Mouse (Mus musculus): ENCODE results near the gene Tcp11l2. TPM values are rescaled to one million over a fixed set of nuclear protein-coding genes. Genes with fewer than 3 reads are reported as not detected.
A peak's percentile ranks its signal among the peaks of the same experiment; 100 is the strongest.

The Tcp11l2 gene
- polyA plus RNA-seq, 1 experiment from 2014 or later = 9.8 TPM

- ATAC-seq (replicated peaks; ENCODE audit: low FRiP score, low TSS enrichment, low read depth) (peak; percentile 86), DNase-seq (ENCODE audit: low spot score) (peak; percentile 83)
- WGBS = under 1% methylated on average over 41 of the region's 64 CpGs
- Histone ChIP-seq H3K36me3 (ENCODE audit: control insufficient read depth, insufficient read depth, low read length) (peaks cover 7% of the 10 kb centered on the region), H3K27ac (ENCODE audit: low read depth) (peak within 1 kb of the TSS; percentile 81), H3K9ac (ENCODE audit: low read length) (peak within 1 kb of the TSS; percentile 90), H3K9me3 (ENCODE audit: control insufficient read depth, low read length) (no peaks in the 10 kb centered on the region), H3K27me3 (replicated peaks; ENCODE audit: control insufficient read depth, insufficient read depth, low read length) (no peaks in the 10 kb centered on the region), H3K4me3 (ENCODE audit: low read depth, low read length) (peak within 1 kb of the TSS; percentile 90), H3K4me1 (replicated peaks; ENCODE audit: control insufficient read depth, insufficient read depth, low read length) (peaks cover 23% of the 10 kb centered on the region), H3K4me2 (ENCODE audit: low read length) (peak within 1 kb of the TSS; percentile 67)
Observed at GRCm38 (mm10) chr10:84533912-84534671, 42.3 kb upstream of the Tcp11l2 start, which contains the start of gene Ckap4. Gene Ckap4, minus strand, starts transcription at chr10:84534062.

DNA sequence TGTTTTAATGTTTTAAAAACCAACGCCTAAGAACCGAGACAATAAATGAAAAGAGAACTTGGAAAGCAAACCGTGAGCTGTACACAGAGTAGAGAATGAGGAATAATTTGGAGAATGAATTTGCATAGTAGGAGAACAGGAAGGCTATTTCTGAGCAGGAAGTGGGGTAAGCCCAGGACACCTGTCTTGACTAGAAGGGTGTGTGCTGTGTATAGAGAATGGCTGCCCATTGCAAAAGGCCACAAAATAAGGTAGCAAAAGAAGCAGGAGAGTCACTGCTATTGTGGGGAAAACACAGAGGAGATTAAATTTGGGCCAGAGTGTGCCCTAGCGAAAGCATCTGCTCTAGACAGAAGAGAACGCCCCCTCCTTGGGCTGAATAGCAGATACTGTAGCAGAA lies 41.0 kb upstream of the Tcp11l2 start:
- Histone ChIP-seq H3K4me2 (ENCODE audit: low read length) (no peak overlapping the region), H3K4me1 (replicated peaks; ENCODE audit: control insufficient read depth, insufficient read depth, low read length) (peaks cover 20% of the 10 kb centered on the region), H3K36me3 (ENCODE audit: control insufficient read depth, insufficient read depth, low read length) (peaks cover 7% of the 10 kb centered on the region), H3K9me3 (ENCODE audit: control insufficient read depth, low read length) (no peaks in the 10 kb centered on the region), H3K27ac (ENCODE audit: low read depth) (no peak overlapping the region), H3K4me3 (ENCODE audit: low read depth, low read length) (no peak overlapping the region), H3K9ac (ENCODE audit: low read length) (no peak overlapping the region), H3K27me3 (replicated peaks; ENCODE audit: control insufficient read depth, insufficient read depth, low read length) (no peaks in the 10 kb centered on the region)
- no peak for DNase-seq (ENCODE audit: low spot score)
- 90% methylated on average over 5 of the region's 5 CpGs for WGBS
- no peak for ATAC-seq (replicated peaks; ENCODE audit: low FRiP score, low TSS enrichment, low read depth)

DNA sequence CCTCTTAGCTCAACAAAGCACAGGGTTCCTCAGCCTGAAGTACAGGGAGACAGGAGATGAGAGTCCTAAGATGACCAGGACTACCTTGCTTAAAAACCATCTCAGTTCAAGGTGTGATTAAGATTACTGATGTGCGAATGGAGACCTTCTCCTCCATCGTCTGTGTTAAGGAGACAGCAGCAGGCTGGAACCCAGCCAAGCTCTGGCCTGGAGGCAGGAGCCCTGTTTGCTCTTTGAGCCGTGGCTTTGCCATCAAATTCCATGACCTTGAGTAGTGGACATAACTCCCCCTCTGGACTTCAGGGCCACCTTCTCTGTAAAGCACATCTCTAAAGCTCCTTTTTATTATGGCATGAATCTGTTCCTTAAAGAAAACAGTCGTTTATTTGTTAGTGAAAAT lies 40.6 kb upstream of the Tcp11l2 start:
- WGBS = 41% methylated on average over 4 of the region's 4 CpGs
- H3K4me2 ChIP-seq (ENCODE audit: low read length) = no peak overlapping the region
- peaks cover 6% of the 10 kb centered on the region for H3K36me3 ChIP-seq (ENCODE audit: control insufficient read depth, insufficient read depth, low read length)
- no peak overlapping the region for H3K4me3 ChIP-seq (ENCODE audit: low read depth, low read length)
- H3K27ac ChIP-seq (ENCODE audit: low read depth) = no peak overlapping the region
- no peaks in the 10 kb centered on the region for H3K9me3 ChIP-seq (ENCODE audit: control insufficient read depth, low read length)
- H3K4me1 ChIP-seq (replicated peaks; ENCODE audit: control insufficient read depth, insufficient read depth, low read length) = peaks cover 18% of the 10 kb centered on the region
- no peak for ATAC-seq (replicated peaks; ENCODE audit: low FRiP score, low TSS enrichment, low read depth)
- H3K27me3 ChIP-seq (replicated peaks; ENCODE audit: control insufficient read depth, insufficient read depth, low read length) = no peaks in the 10 kb centered on the region
- no peak for DNase-seq (ENCODE audit: low spot score)
- no peak overlapping the region for H3K9ac ChIP-seq (ENCODE audit: low read length)

DNA sequence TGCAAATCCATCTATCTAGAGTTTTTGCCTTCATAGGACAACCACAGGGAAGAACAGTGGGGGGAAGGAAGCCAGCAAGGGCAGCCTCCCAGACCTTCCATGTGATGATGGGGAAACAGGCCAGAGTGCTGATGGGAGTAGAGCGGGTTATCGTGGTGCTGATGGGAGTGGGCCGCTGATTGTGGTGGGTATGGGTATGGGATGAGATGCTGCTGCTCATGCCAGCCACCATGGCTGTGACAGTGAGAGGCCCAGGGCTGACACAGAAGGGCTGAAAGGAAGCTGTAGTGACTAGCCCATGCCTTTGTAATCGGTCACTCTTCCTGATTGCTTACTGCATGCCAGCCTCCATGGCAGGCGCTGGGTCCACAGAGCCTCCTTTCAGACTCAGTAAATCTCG lies 36.8 kb upstream of the Tcp11l2 start:
- ATAC-seq (replicated peaks; ENCODE audit: low FRiP score, low TSS enrichment, low read depth) (no peak), DNase-seq (ENCODE audit: low spot score) (no peak)
- no peaks in the 10 kb centered on the region for H3K36me3 ChIP-seq (ENCODE audit: control insufficient read depth, insufficient read depth, low read length)
- 91% methylated on average over 6 of the region's 6 CpGs for WGBS
- 0 out of 2 replicates have a peak, but pooled peaks cover 5% of the 10 kb centered on the region for H3K4me1 ChIP-seq (replicated peaks; ENCODE audit: control insufficient read depth, insufficient read depth, low read length)
- H3K9me3 ChIP-seq (ENCODE audit: control insufficient read depth, low read length) = no peaks in the 10 kb centered on the region
- no peak overlapping the region for H3K9ac ChIP-seq (ENCODE audit: low read length)
- H3K4me3 ChIP-seq (ENCODE audit: low read depth, low read length) = no peak overlapping the region
- H3K27me3 ChIP-seq (replicated peaks; ENCODE audit: control insufficient read depth, insufficient read depth, low read length) = no peaks in the 10 kb centered on the region
- no peak overlapping the region for H3K27ac ChIP-seq (ENCODE audit: low read depth)
- H3K4me2 ChIP-seq (ENCODE audit: low read length) = no peak overlapping the region

DNA sequence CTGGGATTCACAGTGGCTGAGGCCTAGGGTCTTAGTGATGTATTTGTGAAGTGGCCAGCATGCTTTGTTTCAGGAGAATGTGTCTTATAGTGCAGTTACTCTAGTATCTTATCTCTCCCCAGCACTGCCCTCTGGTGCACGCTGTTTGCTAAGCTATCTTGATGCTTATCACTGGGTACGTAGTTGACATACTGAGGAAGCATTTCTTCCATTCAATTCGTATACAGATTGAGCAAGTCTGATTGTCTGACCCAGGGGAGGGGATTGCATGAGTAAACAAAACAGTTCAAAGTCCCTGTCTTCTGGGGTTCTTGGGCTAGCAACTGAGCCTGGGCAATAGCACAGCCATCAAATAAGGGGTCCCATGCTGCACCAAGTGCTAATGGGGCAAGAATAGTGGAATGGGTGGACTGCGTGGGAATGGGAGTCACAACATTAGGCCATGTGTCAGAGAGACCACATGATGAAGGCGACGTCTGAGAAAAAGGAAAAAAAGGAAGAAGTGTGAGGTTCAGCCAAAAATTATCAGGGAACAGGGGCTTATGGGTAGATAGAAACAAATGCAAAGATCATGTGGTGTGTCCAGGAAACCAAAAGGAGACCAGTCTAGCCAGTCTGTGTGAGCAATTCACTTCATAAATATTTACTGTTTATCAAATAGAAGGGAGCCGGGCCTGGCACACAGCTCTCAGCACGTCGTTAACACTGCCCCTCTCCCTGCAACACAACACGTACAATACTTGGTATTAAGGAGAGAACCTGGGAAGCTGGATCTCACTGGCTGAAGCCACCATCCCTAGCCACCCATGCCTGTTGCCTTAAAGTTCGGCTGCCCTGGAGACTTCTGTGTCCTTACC lies 33.4 kb upstream of the Tcp11l2 start:
- Histone ChIP-seq H3K9me3 (ENCODE audit: control insufficient read depth, low read length) (no peaks in the 10 kb centered on the region), H3K36me3 (ENCODE audit: control insufficient read depth, insufficient read depth, low read length) (no peaks in the 10 kb centered on the region), H3K9ac (ENCODE audit: low read length) (no peak overlapping the region), H3K4me1 (replicated peaks; ENCODE audit: control insufficient read depth, insufficient read depth, low read length) (peaks cover 13% of the 10 kb centered on the region; the same call in 1 of the 2 replicates), H3K4me2 (ENCODE audit: low read length) (no peak overlapping the region), H3K4me3 (ENCODE audit: low read depth, low read length) (no peak overlapping the region), H3K27ac (ENCODE audit: low read depth) (no peak overlapping the region), H3K27me3 (replicated peaks; ENCODE audit: control insufficient read depth, insufficient read depth, low read length) (no peaks in the 10 kb centered on the region)
- no peak for DNase-seq (ENCODE audit: low spot score)
- WGBS = 59% methylated on average over 11 of the region's 11 CpGs
- ATAC-seq (replicated peaks; ENCODE audit: low FRiP score, low TSS enrichment, low read depth) = no peak; the same call in 1 of the 2 replicates

DNA sequence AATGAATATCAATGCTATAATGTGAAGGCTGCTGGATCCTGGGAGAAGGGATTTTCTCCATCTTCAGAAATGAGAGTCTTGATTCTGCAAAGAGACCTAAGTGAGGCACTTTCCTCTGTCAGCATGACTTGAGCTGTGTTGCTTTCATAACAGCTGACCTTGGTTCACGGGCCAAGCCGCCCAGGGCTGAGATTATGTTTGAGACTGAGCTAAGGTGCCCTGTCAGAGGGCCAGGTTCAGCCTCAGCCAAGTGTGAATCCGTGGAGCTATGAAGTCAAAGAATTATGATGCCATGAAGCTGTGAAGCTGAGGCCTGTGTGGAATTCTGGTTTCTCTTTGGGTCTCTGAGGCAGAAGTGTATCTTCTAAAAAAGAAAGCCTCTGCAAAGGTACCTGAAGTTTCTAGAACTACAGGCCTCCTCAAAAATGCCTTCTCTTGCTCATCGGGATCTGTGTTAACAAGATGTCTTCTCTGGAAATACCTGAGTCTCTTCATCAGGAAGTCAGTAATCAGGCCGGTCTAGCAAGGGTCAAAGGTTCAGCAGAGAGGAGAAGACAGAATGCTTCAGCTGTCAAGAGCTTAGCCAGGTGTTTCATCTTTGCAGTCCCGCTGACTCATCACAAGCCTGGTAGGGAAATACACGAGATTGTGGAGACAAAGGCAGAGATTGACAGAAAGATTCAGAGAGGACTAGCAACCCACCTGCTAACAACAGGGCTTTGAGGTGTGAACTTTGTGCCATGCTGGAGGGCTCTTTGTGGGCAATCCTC lies 31.4 kb upstream of the Tcp11l2 start:
- 28% methylated on average over 7 of the region's 7 CpGs for WGBS
- peaks cover 13% of the 10 kb centered on the region; the same call in 1 of the 2 replicates for H3K4me1 ChIP-seq (replicated peaks; ENCODE audit: control insufficient read depth, insufficient read depth, low read length)
- H3K9ac ChIP-seq (ENCODE audit: low read length) = no peak overlapping the region
- no peaks in the 10 kb centered on the region for H3K9me3 ChIP-seq (ENCODE audit: control insufficient read depth, low read length)
- H3K4me3 ChIP-seq (ENCODE audit: low read depth, low read length) = no peak overlapping the region
- no peak overlapping the region for H3K27ac ChIP-seq (ENCODE audit: low read depth)
- ATAC-seq (replicated peaks; ENCODE audit: low FRiP score, low TSS enrichment, low read depth) = no peak
- no peak for DNase-seq (ENCODE audit: low spot score)
- no peaks in the 10 kb centered on the region for H3K36me3 ChIP-seq (ENCODE audit: control insufficient read depth, insufficient read depth, low read length)
- H3K4me2 ChIP-seq (ENCODE audit: low read length) = no peak overlapping the region
- H3K27me3 ChIP-seq (replicated peaks; ENCODE audit: control insufficient read depth, insufficient read depth, low read length) = no peaks in the 10 kb centered on the region

DNA sequence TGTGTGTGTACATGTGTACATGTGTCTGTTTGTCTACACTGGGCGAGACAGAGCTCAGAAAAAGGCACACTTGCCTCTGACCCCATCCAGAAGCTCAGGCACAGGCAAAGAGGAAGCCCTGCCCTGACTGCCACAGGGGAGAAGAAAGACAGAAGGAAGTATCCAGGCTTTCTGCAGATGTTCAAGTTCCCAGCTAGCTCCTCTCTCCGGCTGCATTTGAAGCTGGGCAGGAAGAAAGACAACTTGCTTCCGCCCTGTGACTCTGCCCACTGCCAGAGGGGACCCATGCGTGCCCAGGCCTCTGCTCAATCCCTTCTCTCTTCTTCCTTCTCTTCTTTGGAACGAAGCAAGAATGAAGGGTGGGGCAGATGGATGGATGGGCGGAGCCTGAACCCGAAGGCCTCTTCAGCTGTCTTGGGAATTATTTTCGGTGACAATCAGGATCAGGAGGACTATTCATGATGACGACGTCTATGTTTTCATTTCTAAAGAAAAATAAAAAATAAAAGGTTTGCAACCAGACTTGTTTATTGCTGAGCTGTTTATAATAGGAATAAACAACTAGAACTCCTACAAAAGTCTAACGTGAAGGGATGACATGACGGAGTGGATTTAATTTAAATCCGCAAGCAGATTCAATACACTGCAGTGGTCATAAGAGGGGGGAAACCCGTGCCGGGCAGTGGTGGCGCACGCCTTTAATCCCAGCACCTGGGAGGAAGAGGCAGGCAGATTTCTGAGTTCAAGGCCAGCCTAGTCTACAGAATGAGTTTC lies 27.1 kb upstream of the Tcp11l2 start:
- Histone ChIP-seq H3K4me1 (replicated peaks; ENCODE audit: control insufficient read depth, insufficient read depth, low read length) (peaks cover 9% of the 10 kb centered on the region; the same call in 1 of the 2 replicates), H3K27ac (ENCODE audit: low read depth) (no peak overlapping the region), H3K9me3 (ENCODE audit: control insufficient read depth, low read length) (no peaks in the 10 kb centered on the region), H3K36me3 (ENCODE audit: control insufficient read depth, insufficient read depth, low read length) (no peaks in the 10 kb centered on the region), H3K4me2 (ENCODE audit: low read length) (no peak overlapping the region), H3K4me3 (ENCODE audit: low read depth, low read length) (no peak overlapping the region), H3K27me3 (replicated peaks; ENCODE audit: control insufficient read depth, insufficient read depth, low read length) (no peaks in the 10 kb centered on the region), H3K9ac (ENCODE audit: low read length) (no peak overlapping the region)
- DNase-seq (ENCODE audit: low spot score) = no peak
- WGBS = 67% methylated on average over 17 of the region's 17 CpGs
- ATAC-seq (replicated peaks; ENCODE audit: low FRiP score, low TSS enrichment, low read depth) = no peak

GRCm38 (mm10) chr10:84549920-84550293 lies 26.5 kb upstream of the Tcp11l2 start:
- DNase-seq (ENCODE audit: low spot score) (no peak), ATAC-seq (replicated peaks; ENCODE audit: low FRiP score, low TSS enrichment, low read depth) (no peak)
- H3K9me3 ChIP-seq (ENCODE audit: control insufficient read depth, low read length) = no peaks in the 10 kb centered on the region
- no peaks in the 10 kb centered on the region for H3K27me3 ChIP-seq (replicated peaks; ENCODE audit: control insufficient read depth, insufficient read depth, low read length)
- no peaks in the 10 kb centered on the region for H3K36me3 ChIP-seq (ENCODE audit: control insufficient read depth, insufficient read depth, low read length)
- peaks cover 6% of the 10 kb centered on the region; the same call in 1 of the 2 replicates for H3K4me1 ChIP-seq (replicated peaks; ENCODE audit: control insufficient read depth, insufficient read depth, low read length)
- H3K4me2 ChIP-seq (ENCODE audit: low read length) = no peak overlapping the region
- no peak overlapping the region for H3K9ac ChIP-seq (ENCODE audit: low read length)
- no peak overlapping the region for H3K27ac ChIP-seq (ENCODE audit: low read depth)
- H3K4me3 ChIP-seq (ENCODE audit: low read depth, low read length) = no peak overlapping the region
- 82% methylated on average over 10 of the region's 10 CpGs for WGBS
